Mouse (Mus musculus): ENCODE results near the gene Olfr299. TPM values are rescaled to one million over a fixed set of nuclear protein-coding genes. Genes with fewer than 3 reads are reported as not detected.

Gene Olfr299
- not detected for polyA plus RNA-seq (2017; shearing (Covaris generic))

GRCm38 (mm10) chr7:86459621-86460020 is at the start of gene Olfr299:
TSS of gene Olfr299 (plus strand) at chr7:86459921.

GRCm38 (mm10) chr7:86492384-86492783 is 32.7 kb downstream of the Olfr299 start, which contains the start of gene Olfr298:
TSS of gene Olfr298 (minus strand) at chr7:86492484.

Other genes with a start within 250 kb of the Olfr299 start
- gene Vmn2r76, start 213.6 kb upstream of the Olfr299 start, polyA plus RNA-seq (2017; shearing (Covaris generic)) = 0.05 TPM
- gene Olfr310, start 182.7 kb upstream of the Olfr299 start, polyA plus RNA-seq (2017; shearing (Covaris generic)) = not detected
- gene Olfr309, start 146.2 kb upstream of the Olfr299 start, polyA plus RNA-seq (2017; shearing (Covaris generic)) = not detected
- not detected for gene Olfr308, start 134.3 kb upstream of the Olfr299 start, polyA plus RNA-seq (2017; shearing (Covaris generic))
- 0.06 TPM for gene Olfr307, start 122.3 kb upstream of the Olfr299 start, polyA plus RNA-seq (2017; shearing (Covaris generic))
- not detected for gene Olfr305, start 93.0 kb upstream of the Olfr299 start, polyA plus RNA-seq (2017; shearing (Covaris generic))
- gene Olfr304, start 73.3 kb upstream of the Olfr299 start, polyA plus RNA-seq (2017; shearing (Covaris generic)) = not detected
- not detected for gene Olfr303, start 62.1 kb upstream of the Olfr299 start, polyA plus RNA-seq (2017; shearing (Covaris generic))
- not detected for gene Olfr301, start 56.1 kb upstream of the Olfr299 start, polyA plus RNA-seq (2017; shearing (Covaris generic))
- gene Olfr298, start 32.6 kb downstream of the Olfr299 start, polyA plus RNA-seq (2017; shearing (Covaris generic)) = not detected
- not detected for gene Olfr297, start 60.0 kb downstream of the Olfr299 start, polyA plus RNA-seq (2017; shearing (Covaris generic))
- gene Olfr295, start 123.9 kb downstream of the Olfr299 start, polyA plus RNA-seq (2017; shearing (Covaris generic)) = 0.04 TPM
- not detected for gene Olfr294, start 156.7 kb downstream of the Olfr299 start, polyA plus RNA-seq (2017; shearing (Covaris generic))
- gene Olfr293, start 189.1 kb downstream of the Olfr299 start, polyA plus RNA-seq (2017; shearing (Covaris generic)) = not detected
- gene Olfr292, start 228.4 kb downstream of the Olfr299 start, polyA plus RNA-seq (2017; shearing (Covaris generic)) = not detected